8 mouse cellular contexts compared by ENCODE assay signal in the genomic region with DNA sequence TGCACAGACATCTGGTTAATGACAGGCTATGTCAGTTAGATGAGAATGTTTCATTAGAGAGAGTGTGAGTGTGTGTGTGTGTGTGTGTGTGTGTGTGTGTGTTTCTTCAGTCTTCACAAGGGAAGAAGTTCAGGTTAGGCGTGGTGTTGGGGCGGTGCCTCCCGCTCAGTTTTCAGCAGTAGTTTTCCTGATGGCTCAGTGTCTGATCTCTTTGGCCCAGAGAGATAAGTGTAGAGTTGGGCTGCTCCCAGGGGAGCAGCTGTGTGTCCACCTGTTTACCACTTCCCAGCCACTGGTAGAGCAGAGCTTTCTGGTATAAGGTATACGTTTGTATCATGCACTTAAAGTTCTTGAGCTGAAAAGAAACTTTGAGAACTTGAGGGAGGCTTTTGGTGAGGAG. TPM values are rescaled to one million over a fixed set of nuclear protein-coding genes. Genes with fewer than 3 reads are reported as not detected.
DNase-seq lines count a peak whose midpoint lies in the region; ATAC-seq and TF ChIP-seq lines count a peak whose summit lies in the region.
"Had no signal": no experiment of that assay in that cellular context is flagged by ENCODE, and none has a peak within 500 bp of the region (broad histone marks: within the 10 kb centered on the region; RNA-seq: fewer than 3 reads in every experiment).

No protein-coding gene starts in this region.

- H3K4me2 ChIP-seq in forebrain, embryonic 13.5 days, result peak overlapping the region; percentile 99
- H3K4me2 ChIP-seq in liver, embryonic 13.5 days, result peak overlapping the region; percentile 98

- no peaks in the 10 kb centered on the region for H3K27me3 ChIP-seq in testis, adult 2 months (ENCODE audit: control insufficient read depth, insufficient read depth, low read length)
- no peaks in the 10 kb centered on the region for H3K27me3 ChIP-seq in forebrain, embryonic 13.5 days
- peaks cover 9% of the 10 kb centered on the region; the same call in 1 of the 2 replicates for H3K27me3 ChIP-seq in liver, embryonic 13.5 days

- no peak overlapping the region for H3K27ac ChIP-seq in testis, adult 2 months (ENCODE audit: control insufficient read depth, insufficient read depth, low read depth, low read length)
- H3K27ac ChIP-seq in forebrain, embryonic 13.5 days, result no peak overlapping the region
- H3K27ac ChIP-seq in liver, embryonic 13.5 days, result peak overlapping the region; percentile 95

- DNase-seq in testis, postnatal 10 days (ENCODE audit: low spot score), result no peak
- DNase-seq in liver, embryonic 13.5 days, result peak; percentile 56
- DNase-seq in layer of hippocampus, adult 9-11 months, result no peak
- DNase-seq in kidney, adult 9 months, result no peak

- 90% methylated on average over 4 of the region's 4 CpGs for WGBS in forebrain, embryonic 13.5 days
- WGBS in liver, embryonic 13.5 days (ENCODE audit: insufficient replicate concordance), result 33% methylated on average over 4 of the region's 4 CpGs

- H3K36me3 ChIP-seq in testis, adult 2 months (ENCODE audit: control insufficient read depth, insufficient read depth, low read length), result no peaks in the 10 kb centered on the region
- peaks cover 36% of the 10 kb centered on the region for H3K36me3 ChIP-seq in forebrain, embryonic 13.5 days (ENCODE audit: poor library complexity, severe bottlenecking)
- H3K36me3 ChIP-seq in liver, embryonic 13.5 days, result peaks cover 46% of the 10 kb centered on the region

- no peak for TF ChIP-seq POLR2A in testis, adult 2 months (IDR thresholded peaks at IDR 0.05; ENCODE audit: control insufficient read depth, low read depth, low read length)

- no peak for ATAC-seq in forebrain, embryonic 13.5 days
- peak; percentile 65 for ATAC-seq in liver, embryonic 13.5 days (ENCODE audit: low read depth)
- no peak for ATAC-seq in megakaryocyte progenitor cell, adult 5-6 weeks (replicated peaks; ENCODE audit: poor library complexity)

- no peaks in the 10 kb centered on the region for H3K9me3 ChIP-seq in forebrain, embryonic 13.5 days (replicated peaks)
- H3K9me3 ChIP-seq in liver, embryonic 13.5 days (replicated peaks), result no peaks in the 10 kb centered on the region

- peak overlapping the region; percentile 98 for H3K9ac ChIP-seq in forebrain, embryonic 13.5 days
- H3K9ac ChIP-seq in liver, embryonic 13.5 days, result peak overlapping the region; percentile 99

- H3K4me3 ChIP-seq in testis, adult 2 months (ENCODE audit: control insufficient read depth, low read depth, low read length), result peak overlapping the region; percentile 91
- peak overlapping the region; percentile 90; the same call in 1 of the 2 replicates for H3K4me3 ChIP-seq in forebrain, embryonic 13.5 days
- H3K4me3 ChIP-seq in liver, embryonic 13.5 days (replicated peaks), result peak overlapping the region; percentile 99

- peaks cover 10% of the 10 kb centered on the region for H3K4me1 ChIP-seq in testis, adult 2 months (ENCODE audit: control insufficient read depth, insufficient read depth, low read length)
- peaks cover 29% of the 10 kb centered on the region for H3K4me1 ChIP-seq in forebrain, embryonic 13.5 days
- peaks cover 59% of the 10 kb centered on the region for H3K4me1 ChIP-seq in liver, embryonic 13.5 days (replicated peaks)

- no peak for TF ChIP-seq CTCF in testis, adult 2 months (IDR thresholded peaks at IDR 0.05; ENCODE audit: control insufficient read depth, insufficient read depth, insufficient replicate concordance, low read depth, low read length)

RNA-seq across cellular contexts. Expression of a gene that starts 1.6 kb away (rescaled TPM):
- 134 and 145 TPM in 2 replicates for polyA plus RNA-seq in testis, adult 2 months (2012; rRNA removed)
- 166 and 186 TPM in 2 replicates for polyA plus RNA-seq in forebrain, embryonic 13.5 days (2015; fragmentation: Nextera tagmentation; extraction: Ambion mirVana)
- polyA plus RNA-seq in liver, embryonic 13.5 days (2015; fragmentation: Nextera tagmentation; extraction: Ambion mirVana), result 159 and 165 TPM in 2 replicates
- total RNA-seq in megakaryocyte progenitor cell, adult 5-6 weeks (2015), result 69.2 and 72.0 TPM in 2 replicates
- total RNA-seq in megakaryocyte progenitor cell, adult 5-6 weeks (2017), result 46.2 and 57.8 TPM in 2 replicates

RNA-seq across cellular contexts. Expression of a gene that starts 19.8 kb away (rescaled TPM):
- 13.6 and 14.4 TPM in 2 replicates for polyA plus RNA-seq in testis, adult 2 months (2012; rRNA removed)
- 37.2 and 38.4 TPM in 2 replicates for polyA plus RNA-seq in forebrain, embryonic 13.5 days (2015; fragmentation: Nextera tagmentation; extraction: Ambion mirVana)
- polyA plus RNA-seq in liver, embryonic 13.5 days (2015; fragmentation: Nextera tagmentation; extraction: Ambion mirVana), result 11.1 and 11.5 TPM in 2 replicates
- 8.1 and 10.7 TPM in 2 replicates for total RNA-seq in megakaryocyte progenitor cell, adult 5-6 weeks (2015)
- total RNA-seq in megakaryocyte progenitor cell, adult 5-6 weeks (2017), result 8.3 and 10.6 TPM in 2 replicates

RNA-seq across cellular contexts. Expression of a gene that starts 29.7 kb away (rescaled TPM):
- polyA plus RNA-seq in testis, adult 2 months (2012; rRNA removed), result 34.7 and 35.7 TPM in 2 replicates
- polyA plus RNA-seq in forebrain, embryonic 13.5 days (2015; fragmentation: Nextera tagmentation; extraction: Ambion mirVana), result 0.67 and 0.68 TPM in 2 replicates
- polyA plus RNA-seq in liver, embryonic 13.5 days (2015; fragmentation: Nextera tagmentation; extraction: Ambion mirVana), result not detected in 2 replicates
- total RNA-seq in megakaryocyte progenitor cell, adult 5-6 weeks (2015), result not detected in 2 replicates
- not detected in 2 replicates for total RNA-seq in megakaryocyte progenitor cell, adult 5-6 weeks (2017)

RNA-seq across cellular contexts. Expression of a gene that starts 38.3 kb away (rescaled TPM):
- polyA plus RNA-seq in testis, adult 2 months (2012; rRNA removed), result 98.8 and 100 TPM in 2 replicates
- not detected in 2 replicates for polyA plus RNA-seq in forebrain, embryonic 13.5 days (2015; fragmentation: Nextera tagmentation; extraction: Ambion mirVana)
- 0.02 TPM in 1 of 2 replicates, not detected in the other for polyA plus RNA-seq in liver, embryonic 13.5 days (2015; fragmentation: Nextera tagmentation; extraction: Ambion mirVana)
- total RNA-seq in megakaryocyte progenitor cell, adult 5-6 weeks (2015), result 0.15 TPM in 1 of 2 replicates, not detected in the other
- 0.04 TPM in 1 of 2 replicates, not detected in the other for total RNA-seq in megakaryocyte progenitor cell, adult 5-6 weeks (2017)
- polyA plus RNA-seq: large intestine, adult 2 months had no signal

RNA-seq across cellular contexts. Expression of a gene that starts 52.2 kb away (rescaled TPM):
- polyA plus RNA-seq in testis, adult 2 months (2012; rRNA removed), result 5.9 and 7.3 TPM in 2 replicates
- 8.4 and 8.5 TPM in 2 replicates for polyA plus RNA-seq in forebrain, embryonic 13.5 days (2015; fragmentation: Nextera tagmentation; extraction: Ambion mirVana)
- polyA plus RNA-seq in liver, embryonic 13.5 days (2015; fragmentation: Nextera tagmentation; extraction: Ambion mirVana), result 1.4 TPM in 2 replicates
- 14.7 and 14.9 TPM in 2 replicates for total RNA-seq in megakaryocyte progenitor cell, adult 5-6 weeks (2015)
- 1.1 and 3.4 TPM in 2 replicates for total RNA-seq in megakaryocyte progenitor cell, adult 5-6 weeks (2017)

Comparison
In these comparisons a context has a peak if more than half of its experiments do, and no peak if none do; other contexts are left out.
1. RNA of a gene that starts 29.7 kb away (polyA plus RNA-seq): 34.7 to 35.7 TPM in testis, adult 2 months; 0.67 to 0.68 TPM in forebrain, embryonic 13.5 days and not detected in liver, embryonic 13.5 days; every median in the first group is over 10 times any median in the second.
2. Peak in every context shown above with its lines, with median percentiles within 50 percentile points of each other: H3K4me3 ChIP-seq.